Mouse (Mus musculus): Measurements from ENCODE around the gene Slc9c1. TPM values are rescaled to one million over a fixed set of nuclear protein-coding genes. Genes with fewer than 3 reads are reported as not detected.
A peak's percentile ranks its signal among the peaks of the same experiment; 100 is the strongest.
"Not testable (repeated sequence)": the region's sequence is repeated elsewhere in the genome, so short reads cannot be mapped to it uniquely, and the experiment has no call there.

Gene Slc9c1
- not detected in 2 replicates for polyA plus RNA-seq (2015; fragmentation: Nextera tagmentation; extraction: Ambion mirVana)

DNA sequence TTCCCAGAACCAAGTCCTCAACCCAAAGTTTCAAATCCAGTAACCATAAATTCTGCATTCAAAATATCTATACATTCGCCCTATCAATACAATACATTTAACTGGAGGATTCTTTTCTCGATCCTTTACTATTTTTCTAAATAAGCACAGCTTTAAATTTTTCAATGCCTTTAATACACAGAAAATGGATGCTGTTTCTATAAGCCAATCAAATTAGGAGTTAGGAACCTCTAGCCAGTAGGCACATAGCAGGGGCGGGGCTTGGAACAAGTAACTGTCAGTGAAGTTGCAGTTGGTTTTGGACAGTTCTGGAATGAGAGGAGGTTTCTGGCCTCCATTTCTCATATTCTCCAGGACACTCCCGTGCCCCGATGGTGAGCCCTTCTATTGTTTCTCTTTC lies at the start of gene Slc9c1:
Slc9c1 (plus strand) TSS at position 301 of the 400 bp plus-strand sequence.
- Histone ChIP-seq H3K9me3 (no peaks in the 10 kb centered on the region), H3K27ac (no peak within 1 kb of the TSS), H3K4me3 (no peak within 1 kb of the TSS), H3K4me1 (no peaks in the 10 kb centered on the region), H3K36me3 (no peaks in the 10 kb centered on the region), H3K4me2 (no peak within 1 kb of the TSS), H3K27me3 (no peaks in the 10 kb centered on the region), H3K9ac (no peak within 1 kb of the TSS)
- ATAC-seq (ENCODE audit: borderline replicate concordance, extremely low read depth, low FRiP score, low TSS enrichment): no peak
- WGBS: 89% methylated on average over 5 of the region's 5 CpGs

- H3K4me2 ChIP-seq: no peak within 1 kb of the TSS
- H3K27me3 ChIP-seq: no peaks in the 10 kb centered on the region
- ATAC-seq (ENCODE audit: borderline replicate concordance, extremely low read depth, low FRiP score, low TSS enrichment): no peak
- H3K9ac ChIP-seq: no peak within 1 kb of the TSS
- H3K4me1 ChIP-seq: no peaks in the 10 kb centered on the region
- H3K27ac ChIP-seq: no peak within 1 kb of the TSS
- H3K9me3 ChIP-seq: no peaks in the 10 kb centered on the region
- no peaks in the 10 kb centered on the region for H3K36me3 ChIP-seq
- 59% methylated on average over 5 of the region's 5 CpGs for WGBS
- no peak within 1 kb of the TSS for H3K4me3 ChIP-seq
These were observed 42.2 kb upstream of the Slc9c1 start, which contains the start of gene Gm609 for GRCm38 (mm10) chr16:45492927-45493326. TSS of gene Gm609 (minus strand) at chr16:45492969.

DNA sequence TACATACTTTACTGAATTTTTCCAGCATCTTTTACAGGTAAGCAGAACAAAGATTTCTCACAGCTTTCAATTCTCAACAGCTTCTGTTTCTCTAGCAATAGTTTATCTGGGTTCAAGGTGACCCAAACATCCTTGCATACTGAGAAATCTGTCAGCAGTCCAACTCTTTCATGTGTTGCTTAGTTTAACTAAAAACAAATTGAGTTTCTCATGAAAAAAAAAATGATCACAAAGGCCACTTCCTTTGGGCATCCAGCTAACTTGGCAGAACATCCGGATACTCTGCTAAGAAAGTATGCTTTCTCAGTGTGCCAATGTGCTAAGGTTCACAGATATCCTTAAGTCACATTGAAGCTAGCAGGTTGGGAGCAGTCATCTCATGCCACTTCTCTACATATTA lies 39.8 kb upstream of the Slc9c1 start:
- Histone ChIP-seq H3K36me3 (no peaks in the 10 kb centered on the region), H3K4me1 (no peaks in the 10 kb centered on the region), H3K27ac (no peak overlapping the region), H3K4me2 (no peak overlapping the region), H3K9me3 (no peaks in the 10 kb centered on the region), H3K9ac (no peak overlapping the region), H3K4me3 (no peak overlapping the region), H3K27me3 (no peaks in the 10 kb centered on the region)
- ATAC-seq (ENCODE audit: borderline replicate concordance, extremely low read depth, low FRiP score, low TSS enrichment): no peak
- 44% methylated on average over 1 of the region's 1 CpGs for WGBS

DNA sequence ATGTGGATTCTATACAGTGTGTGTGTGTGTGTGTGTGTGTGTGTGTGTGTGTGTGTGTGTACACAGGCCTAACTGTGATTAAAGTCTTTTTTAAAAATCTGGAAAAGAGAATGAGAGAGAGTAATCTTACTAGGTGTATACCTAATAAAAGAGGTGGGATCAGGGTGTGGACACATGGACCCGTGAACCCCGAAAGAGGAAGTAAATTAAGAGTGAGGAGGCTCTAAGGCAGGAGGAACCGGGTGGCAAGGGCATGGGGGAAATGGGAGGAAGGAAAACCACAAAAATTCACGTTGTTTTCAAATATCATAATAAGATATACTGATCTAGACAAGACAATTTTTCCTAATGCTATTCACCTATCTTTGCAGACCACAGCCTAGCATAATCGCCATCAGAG lies 9.6 kb upstream of the Slc9c1 start:
- no peak overlapping the region for H3K4me3 ChIP-seq

GRCm38 (mm10) chr16:45531950-45532349 lies 3.2 kb upstream of the Slc9c1 start, which contains the start of gene Gm17783:
TSS of gene Gm17783 (minus strand) at chr16:45532050.
- no peak within 1 kb of the TSS for H3K4me3 ChIP-seq
- no peaks in the 10 kb centered on the region for H3K4me1 ChIP-seq
- H3K27me3 ChIP-seq: no peaks in the 10 kb centered on the region
- no peak within 1 kb of the TSS for H3K4me2 ChIP-seq
- 78% methylated on average over 4 of the region's 4 CpGs for WGBS
- ATAC-seq (ENCODE audit: borderline replicate concordance, extremely low read depth, low FRiP score, low TSS enrichment): no peak
- no peaks in the 10 kb centered on the region for H3K36me3 ChIP-seq
- no peak within 1 kb of the TSS for H3K9ac ChIP-seq
- H3K27ac ChIP-seq: no peak within 1 kb of the TSS
- no peaks in the 10 kb centered on the region for H3K9me3 ChIP-seq

More for the DNA sequence above, 9.6 kb upstream of the Slc9c1 start:
- H3K9me3 ChIP-seq: no peaks in the 10 kb centered on the region
- H3K27ac ChIP-seq: no peak overlapping the region
- no peak overlapping the region for H3K9ac ChIP-seq
- 69% methylated on average over 5 of the region's 5 CpGs for WGBS
- no peak overlapping the region for H3K4me2 ChIP-seq
- H3K27me3 ChIP-seq: no peaks in the 10 kb centered on the region
- no peak for ATAC-seq (ENCODE audit: borderline replicate concordance, extremely low read depth, low FRiP score, low TSS enrichment)
- H3K36me3 ChIP-seq: no peaks in the 10 kb centered on the region
- H3K4me1 ChIP-seq: no peaks in the 10 kb centered on the region

DNA sequence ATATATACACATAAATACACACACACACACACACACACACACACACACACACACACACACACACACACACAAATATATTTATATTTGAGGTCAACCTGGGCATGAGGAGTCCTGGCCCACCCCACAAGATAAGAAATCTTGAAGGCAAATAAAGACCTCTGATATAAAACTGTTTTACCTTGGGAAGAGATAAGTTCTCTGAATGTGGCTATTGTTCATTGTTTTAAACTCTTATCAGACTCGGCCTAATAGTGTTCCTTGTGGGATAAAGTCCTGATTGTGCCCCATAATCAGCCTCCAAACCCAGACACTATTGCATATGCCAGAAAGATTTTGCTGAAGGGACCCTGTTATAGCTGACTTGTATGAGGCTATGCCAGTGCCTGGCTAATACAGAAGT lies 3.2 kb downstream of the Slc9c1 start:
- not testable (repeated sequence) for H3K4me2 ChIP-seq; H3K4me3 ChIP-seq; H3K4me1 ChIP-seq; H3K27ac ChIP-seq; H3K36me3 ChIP-seq; H3K9ac ChIP-seq; H3K27me3 ChIP-seq; H3K9me3 ChIP-seq; ATAC-seq (ENCODE audit: borderline replicate concordance, extremely low read depth, low FRiP score, low TSS enrichment)
- WGBS: 37% methylated on average over 1 of the region's 1 CpGs

DNA sequence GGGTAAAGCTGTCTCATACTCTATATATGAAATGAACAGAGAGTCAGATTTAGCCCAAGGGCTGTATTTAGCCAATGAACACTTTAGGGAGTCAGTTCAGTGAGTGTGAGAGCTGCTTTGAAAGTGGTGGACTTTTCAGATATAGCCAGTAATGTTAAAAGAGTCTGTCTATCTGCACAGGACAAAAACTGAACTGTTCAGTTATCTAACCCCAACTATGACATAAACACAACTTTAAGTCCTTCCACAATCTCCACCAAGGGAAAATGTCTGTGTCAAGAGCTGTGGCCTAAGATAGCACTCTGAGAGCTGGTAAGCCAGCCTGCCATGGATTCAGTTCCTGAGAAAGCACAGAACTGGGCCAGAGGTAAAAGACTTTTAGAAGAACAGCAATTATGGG lies 7.0 kb downstream of the Slc9c1 start:
- Histone ChIP-seq H3K27me3 (no peaks in the 10 kb centered on the region), H3K27ac (no peak overlapping the region), H3K36me3 (no peaks in the 10 kb centered on the region), H3K4me1 (no peaks in the 10 kb centered on the region), H3K4me3 (no peak overlapping the region), H3K9ac (no peak overlapping the region), H3K9me3 (no peaks in the 10 kb centered on the region), H3K4me2 (no peak overlapping the region)
- ATAC-seq (ENCODE audit: borderline replicate concordance, extremely low read depth, low FRiP score, low TSS enrichment): no peak

- H3K4me2 ChIP-seq: no peak overlapping the region
- ATAC-seq (ENCODE audit: borderline replicate concordance, extremely low read depth, low FRiP score, low TSS enrichment): no peak
- H3K27me3 ChIP-seq: no peaks in the 10 kb centered on the region
- no peak overlapping the region for H3K4me3 ChIP-seq
- H3K9ac ChIP-seq: no peak overlapping the region
- H3K36me3 ChIP-seq: no peaks in the 10 kb centered on the region
- no peaks in the 10 kb centered on the region for H3K4me1 ChIP-seq
- no peaks in the 10 kb centered on the region for H3K9me3 ChIP-seq
- WGBS: 53% methylated on average over 3 of the region's 3 CpGs
- no peak overlapping the region for H3K27ac ChIP-seq
These were observed 9.2 kb downstream of the Slc9c1 start for GRCm38 (mm10) chr16:45544341-45544740.

DNA sequence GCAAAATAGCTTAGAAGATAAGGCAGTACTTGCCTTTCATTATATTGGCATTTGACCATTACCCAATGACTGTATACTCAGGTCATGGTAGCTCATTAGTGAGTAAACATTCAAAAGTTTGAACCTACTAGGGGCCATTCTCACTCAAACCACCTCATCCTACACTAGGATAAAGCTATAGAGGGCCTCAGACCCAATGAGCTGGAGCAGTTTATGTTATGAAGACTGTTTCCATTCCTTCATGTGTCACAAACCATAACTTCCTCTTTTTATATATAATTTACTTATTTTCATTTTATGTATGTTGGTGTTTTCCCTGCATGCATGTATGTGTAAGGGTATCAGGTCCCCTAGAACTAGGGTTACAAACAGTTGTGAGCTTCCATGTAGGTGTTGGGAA lies 12.9 kb downstream of the Slc9c1 start:
- H3K27me3 ChIP-seq: no peaks in the 10 kb centered on the region
- no peaks in the 10 kb centered on the region for H3K9me3 ChIP-seq
- no peak for ATAC-seq (ENCODE audit: borderline replicate concordance, extremely low read depth, low FRiP score, low TSS enrichment)
- no peak overlapping the region for H3K4me2 ChIP-seq
- H3K27ac ChIP-seq: no peak overlapping the region
- no peak overlapping the region for H3K9ac ChIP-seq
- H3K4me3 ChIP-seq: no peak overlapping the region
- H3K36me3 ChIP-seq: no peaks in the 10 kb centered on the region
- H3K4me1 ChIP-seq: no peaks in the 10 kb centered on the region

DNA sequence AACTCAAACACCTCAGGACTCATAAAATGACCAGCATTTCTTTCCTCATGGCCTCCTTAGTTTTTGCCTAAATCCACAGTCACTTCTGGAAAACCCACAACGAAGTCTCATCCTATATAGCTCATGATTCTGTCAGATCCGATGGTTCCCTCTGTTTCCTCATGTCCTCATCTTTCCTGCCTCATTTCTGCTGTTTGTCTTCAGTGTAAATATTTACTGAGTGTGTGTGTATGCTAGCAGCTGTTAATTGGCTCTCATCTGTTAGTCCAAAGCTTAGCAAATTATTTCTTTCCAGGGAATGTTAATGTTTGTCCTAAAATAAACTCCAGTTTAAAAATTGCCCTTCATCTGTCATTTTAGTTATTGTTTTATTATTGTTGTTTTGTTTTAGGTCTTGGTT lies 16.5 kb downstream of the Slc9c1 start:
- Histone ChIP-seq H3K9ac (no peak overlapping the region), H3K4me3 (no peak overlapping the region), H3K27ac (no peak overlapping the region), H3K9me3 (no peaks in the 10 kb centered on the region), H3K27me3 (no peaks in the 10 kb centered on the region), H3K4me2 (no peak overlapping the region), H3K36me3 (no peaks in the 10 kb centered on the region), H3K4me1 (no peaks in the 10 kb centered on the region)
- ATAC-seq (ENCODE audit: borderline replicate concordance, extremely low read depth, low FRiP score, low TSS enrichment): peak; percentile 62; the same call in 1 of the 2 replicates
- 22% methylated on average over 2 of the region's 2 CpGs for WGBS

DNA sequence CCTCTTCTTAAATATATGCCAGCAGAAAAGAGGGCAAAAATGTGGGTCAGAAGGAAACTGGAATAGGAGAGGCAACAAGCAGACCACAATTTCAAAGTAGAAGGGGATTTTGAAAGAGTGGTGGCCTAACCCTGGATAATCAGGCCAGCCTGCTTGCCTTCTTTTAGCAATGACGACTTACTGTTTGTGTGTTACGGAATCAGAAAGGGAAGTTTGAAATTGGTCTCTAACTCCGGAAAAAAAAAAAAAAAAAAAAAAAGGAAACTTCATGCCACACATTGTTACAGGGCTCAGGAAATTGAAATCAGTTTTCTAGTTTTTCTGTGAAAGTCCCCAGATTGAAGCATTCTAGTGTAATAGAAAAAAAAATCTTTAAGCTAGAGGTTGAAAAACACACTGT lies 26.6 kb downstream of the Slc9c1 start:
- WGBS: 57% methylated on average over 3 of the region's 3 CpGs

DNA sequence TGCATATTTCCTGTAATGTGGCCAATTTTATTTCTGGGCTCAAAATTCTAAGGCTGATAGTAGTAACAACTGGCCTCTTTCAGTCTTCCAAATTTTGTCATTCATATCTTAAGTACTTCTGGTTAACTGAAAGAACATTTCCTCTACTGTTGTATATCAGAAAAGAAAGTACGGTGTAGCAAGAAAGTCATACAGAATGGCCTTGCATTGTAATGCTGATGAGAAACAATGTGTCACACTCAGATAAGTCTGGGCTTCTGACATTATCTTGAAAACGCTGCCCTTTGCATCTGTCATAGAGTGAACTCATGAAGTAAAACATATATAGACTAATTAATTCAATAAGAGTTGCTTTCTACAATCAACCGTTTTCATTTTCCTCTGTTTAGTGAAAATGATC lies 37.2 kb downstream of the Slc9c1 start:
- Histone ChIP-seq H3K27ac (no peak overlapping the region), H3K27me3 (no peaks in the 10 kb centered on the region), H3K9me3 (no peaks in the 10 kb centered on the region), H3K9ac (no peak overlapping the region), H3K4me1 (no peaks in the 10 kb centered on the region), H3K4me3 (no peak overlapping the region), H3K4me2 (no peak overlapping the region), H3K36me3 (no peaks in the 10 kb centered on the region)
- ATAC-seq (ENCODE audit: borderline replicate concordance, extremely low read depth, low FRiP score, low TSS enrichment): no peak
- 72% methylated on average over 3 of the region's 3 CpGs for WGBS

More for the DNA sequence above, 26.6 kb downstream of the Slc9c1 start:
- Histone ChIP-seq H3K4me3 (no peak overlapping the region), H3K9ac (no peak overlapping the region), H3K4me2 (no peak overlapping the region), H3K27ac (no peak overlapping the region), H3K27me3 (no peaks in the 10 kb centered on the region), H3K36me3 (no peaks in the 10 kb centered on the region), H3K4me1 (no peaks in the 10 kb centered on the region), H3K9me3 (no peaks in the 10 kb centered on the region)
- no peak for ATAC-seq (ENCODE audit: borderline replicate concordance, extremely low read depth, low FRiP score, low TSS enrichment)

GRCm38 (mm10) chr16:45579883-45580282 lies 44.8 kb downstream of the Slc9c1 start:
- no peaks in the 10 kb centered on the region for H3K27me3 ChIP-seq
- H3K4me2 ChIP-seq: no peak overlapping the region
- no peaks in the 10 kb centered on the region for H3K36me3 ChIP-seq
- ATAC-seq (ENCODE audit: borderline replicate concordance, extremely low read depth, low FRiP score, low TSS enrichment): no peak
- H3K9me3 ChIP-seq: no peaks in the 10 kb centered on the region
- no peak overlapping the region for H3K9ac ChIP-seq
- H3K27ac ChIP-seq: no peak overlapping the region
- WGBS: 48% methylated on average over 12 of the region's 12 CpGs
- H3K4me1 ChIP-seq: no peaks in the 10 kb centered on the region
- no peak overlapping the region for H3K4me3 ChIP-seq

Data from lung, embryonic 15.5 days (tissue).